Mouse (Mus musculus): Measurements from ENCODE around the gene Fbxl15. TPM values are rescaled to one million over a fixed set of nuclear protein-coding genes. Genes with fewer than 3 reads are reported as not detected.

The Fbxl15 gene
- polyA plus RNA-seq, 1 experiment from 2014 or later: 11.8 TPM

DNA sequence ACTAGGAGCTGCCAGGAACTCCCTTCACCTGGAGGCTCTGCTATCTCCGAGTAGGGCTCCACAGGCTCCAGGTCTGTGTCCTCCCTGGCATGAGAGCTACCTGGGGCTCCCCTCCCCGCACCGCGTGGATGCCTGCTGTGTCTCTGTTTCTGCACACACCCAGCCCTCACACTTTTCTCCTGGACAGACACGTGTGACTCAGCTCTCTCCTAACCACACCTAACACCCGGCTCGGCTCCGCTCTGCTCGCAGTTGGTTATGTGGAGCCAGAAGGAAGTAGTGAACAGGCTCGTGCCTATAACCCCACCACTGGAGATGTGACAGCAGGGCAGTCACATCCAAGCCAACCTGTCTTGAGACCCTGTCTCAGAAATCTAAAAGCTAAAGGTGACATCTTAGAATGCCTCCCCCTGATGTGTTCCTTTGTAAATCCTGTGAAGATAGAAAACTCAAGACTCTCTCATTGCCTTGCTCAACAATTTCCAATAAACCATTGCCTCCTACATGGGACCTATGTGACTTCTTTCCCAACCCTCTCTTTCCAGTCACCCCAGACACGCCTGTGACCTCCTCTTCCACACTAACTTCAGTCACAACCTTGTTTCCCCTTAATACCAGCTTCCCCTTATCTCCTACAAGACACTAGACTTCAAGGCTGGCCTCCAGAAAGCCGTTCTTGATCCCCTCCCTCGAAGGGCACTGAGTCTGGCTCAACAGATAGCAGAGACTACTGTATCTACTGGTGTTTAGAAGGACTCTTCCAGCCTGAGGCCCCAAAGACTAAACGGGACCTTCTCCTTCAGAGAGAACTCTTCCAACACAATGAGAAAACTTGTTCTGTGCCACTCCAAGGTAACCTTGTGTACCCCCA, 12.9 kb upstream of the Fbxl15 start:
- Histone ChIP-seq H3K4me3 (ENCODE audit: control insufficient read depth in 1 of 2, insufficient read depth in 1 of 2, low read depth in 1 of 2, low read length in 2 of 2) (no peak overlapping the region), H3K4me1 (ENCODE audit: control insufficient read depth in 2 of 2, insufficient read depth in 2 of 2, low read length in 2 of 2) (peaks cover 15 to 34% of the 10 kb centered on the region in 2 experiments), H3K9me3 (ENCODE audit: control insufficient read depth, low read length) (no peaks in the 10 kb centered on the region), H3K27me3 (ENCODE audit: control insufficient read depth, insufficient read depth, low read length) (peaks cover 66% of the 10 kb centered on the region), H3K9ac (ENCODE audit: low read length) (no peak overlapping the region), H3K27ac (replicated peaks in 1 of 2; ENCODE audit: control insufficient read depth in 1 of 2, insufficient read depth in 1 of 2, low read depth in 2 of 2, low read length in 2 of 2) (0 out of 4 replicates have a peak overlapping the region, but pooled peaks of 1 of the 2 experiments have one; percentile 8), H3K36me3 (ENCODE audit: control insufficient read depth, insufficient read depth, low read length) (peaks cover 24% of the 10 kb centered on the region), H3K4me2 (ENCODE audit: low read length) (no peak overlapping the region)
- no peak for ATAC-seq (ENCODE audit: insufficient number of reproducible peaks, insufficient read depth, low FRiP score, low read depth)
- WGBS: 25% methylated on average over 14 of the region's 14 CpGs

DNA sequence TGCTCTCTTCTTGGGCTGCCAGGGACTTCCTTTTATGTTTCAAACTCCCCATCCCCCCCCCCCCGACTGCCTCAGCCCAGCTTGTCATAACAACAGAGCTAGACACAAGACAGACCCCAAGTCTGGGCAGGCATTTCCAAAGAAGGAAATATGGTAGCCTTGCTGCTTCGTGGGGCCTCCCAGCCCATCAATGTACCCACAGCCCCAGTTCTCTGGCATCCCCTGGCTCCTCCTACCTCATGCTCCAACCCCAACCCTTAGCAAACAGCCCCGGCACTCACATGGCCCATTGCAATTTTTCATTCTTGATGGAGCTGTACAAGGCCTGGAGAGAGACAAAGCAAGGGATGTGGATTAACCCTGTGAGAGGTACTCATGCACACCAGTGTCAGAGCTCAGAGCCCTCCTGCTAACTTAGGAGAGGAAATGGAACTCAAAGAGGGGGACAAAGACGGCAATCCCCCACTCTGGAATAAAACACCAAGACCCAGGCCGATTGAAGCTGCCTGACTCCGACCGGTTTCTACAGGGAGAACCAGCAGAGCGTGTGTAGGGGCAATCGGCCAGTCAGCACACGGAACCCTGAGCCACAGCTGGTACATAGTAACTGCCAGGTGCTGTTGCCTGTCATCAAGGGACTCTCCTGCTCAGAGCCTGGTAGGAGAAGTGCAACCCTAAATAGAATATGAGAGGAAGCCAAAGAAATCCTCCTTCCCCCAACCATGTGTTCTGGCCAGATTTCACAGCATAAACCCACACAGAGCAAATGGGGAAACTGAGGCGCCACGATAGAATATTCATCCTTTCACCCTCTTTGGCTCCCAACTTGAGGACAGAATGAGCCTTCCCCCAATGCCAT, 12.0 kb upstream of the Fbxl15 start:
- H3K27ac ChIP-seq (replicated peaks in 1 of 2; ENCODE audit: control insufficient read depth in 1 of 2, insufficient read depth in 1 of 2, low read depth in 2 of 2, low read length in 2 of 2): peak overlapping the region in 1 of 2 experiments; percentile 36; a peak in 1 of 4 replicates
- no peak for ATAC-seq (ENCODE audit: insufficient number of reproducible peaks, insufficient read depth, low FRiP score, low read depth)
- H3K9me3 ChIP-seq (ENCODE audit: control insufficient read depth, low read length): no peaks in the 10 kb centered on the region
- H3K27me3 ChIP-seq (ENCODE audit: control insufficient read depth, insufficient read depth, low read length): peaks cover 75% of the 10 kb centered on the region
- peak overlapping the region; percentile 81 for H3K4me2 ChIP-seq (ENCODE audit: low read length)
- peak overlapping the region in 1 of 2 experiments; percentile 52; a peak in 1 of 4 replicates for H3K4me3 ChIP-seq (ENCODE audit: control insufficient read depth in 1 of 2, insufficient read depth in 1 of 2, low read depth in 1 of 2, low read length in 2 of 2)
- peaks cover 15 to 34% of the 10 kb centered on the region in 2 experiments for H3K4me1 ChIP-seq (ENCODE audit: control insufficient read depth in 2 of 2, insufficient read depth in 2 of 2, low read length in 2 of 2)
- WGBS: 42% methylated on average over 12 of the region's 12 CpGs
- no peak overlapping the region for H3K9ac ChIP-seq (ENCODE audit: low read length)
- peaks cover 16% of the 10 kb centered on the region for H3K36me3 ChIP-seq (ENCODE audit: control insufficient read depth, insufficient read depth, low read length)

DNA sequence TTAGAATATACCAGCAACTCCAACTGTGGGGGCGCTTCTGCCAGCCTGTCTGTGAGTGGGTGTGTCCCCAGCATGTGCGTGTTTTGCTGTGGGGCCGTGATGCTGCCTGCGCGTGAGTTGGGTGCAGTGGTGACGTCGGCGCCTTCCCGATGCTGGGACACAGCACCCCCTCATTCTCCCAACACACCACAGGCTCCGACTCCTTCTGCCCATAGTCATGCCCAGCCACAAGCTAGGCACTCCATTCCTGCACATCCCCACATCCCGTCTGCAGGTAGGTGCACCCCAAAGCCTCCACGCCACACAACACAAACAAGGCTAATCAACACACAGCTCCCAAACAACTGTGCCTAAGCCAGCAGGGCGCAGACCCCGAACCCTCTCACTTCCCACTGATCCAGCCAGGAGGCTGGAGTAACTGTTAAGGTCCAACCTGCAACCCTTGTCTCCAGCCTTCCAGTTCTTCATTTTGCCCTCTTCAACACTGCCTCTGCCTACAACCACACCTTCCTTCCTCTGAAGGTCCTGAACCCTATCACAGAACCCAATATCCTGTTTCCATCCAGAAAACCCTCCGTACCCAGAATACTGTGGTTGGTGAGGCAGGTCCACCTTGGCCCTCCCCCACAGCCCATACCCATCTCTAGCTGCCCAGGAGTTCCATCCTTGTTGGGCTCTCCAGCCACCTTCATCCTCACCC, 11.0 kb upstream of the Fbxl15 start:
- no peak overlapping the region for H3K27ac ChIP-seq (replicated peaks in 1 of 2; ENCODE audit: control insufficient read depth in 1 of 2, insufficient read depth in 1 of 2, low read depth in 2 of 2, low read length in 2 of 2)
- peaks cover 15 to 34% of the 10 kb centered on the region in 2 experiments for H3K4me1 ChIP-seq (ENCODE audit: control insufficient read depth in 2 of 2, insufficient read depth in 2 of 2, low read length in 2 of 2)
- H3K36me3 ChIP-seq (ENCODE audit: control insufficient read depth, insufficient read depth, low read length): peaks cover 5% of the 10 kb centered on the region; the same call in 1 of the 2 replicates
- H3K4me2 ChIP-seq (ENCODE audit: low read length): peak overlapping the region; percentile 81
- peak overlapping the region; percentile 43 to 52 for H3K4me3 ChIP-seq (ENCODE audit: control insufficient read depth in 1 of 2, insufficient read depth in 1 of 2, low read depth in 1 of 2, low read length in 2 of 2)
- no peak for ATAC-seq (ENCODE audit: insufficient number of reproducible peaks, insufficient read depth, low FRiP score, low read depth)
- peak overlapping the region; percentile 68 for H3K9ac ChIP-seq (ENCODE audit: low read length)
- WGBS: 29% methylated on average over 15 of the region's 15 CpGs
- H3K27me3 ChIP-seq (ENCODE audit: control insufficient read depth, insufficient read depth, low read length): peaks cover 85% of the 10 kb centered on the region
- H3K9me3 ChIP-seq (ENCODE audit: control insufficient read depth, low read length): no peaks in the 10 kb centered on the region

DNA sequence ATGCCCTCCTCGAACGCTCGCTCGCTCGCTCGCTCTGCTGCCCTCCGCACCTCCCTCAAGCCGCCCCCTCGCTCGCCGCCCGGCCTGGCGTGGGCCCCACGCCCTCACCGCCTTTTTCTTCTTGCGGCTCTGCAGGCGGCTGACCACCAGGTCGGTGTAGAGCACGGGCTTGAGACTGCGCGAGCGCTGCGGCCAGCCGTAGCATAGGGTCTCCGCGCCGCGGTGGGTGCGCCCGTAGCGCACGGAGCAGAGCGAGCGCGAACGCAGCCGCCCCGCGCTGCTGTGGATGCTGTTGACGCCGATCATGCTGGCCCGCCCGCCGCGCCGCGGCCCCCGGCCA, 10.5 kb upstream of the Fbxl15 start:
- Histone ChIP-seq H3K4me2 (ENCODE audit: low read length) (peak overlapping the region; percentile 81), H3K36me3 (ENCODE audit: control insufficient read depth, insufficient read depth, low read length) (0 out of 2 replicates have a peak, but pooled peaks cover under 1% of the 10 kb centered on the region), H3K9ac (ENCODE audit: low read length) (peak overlapping the region; percentile 68), H3K4me1 (ENCODE audit: control insufficient read depth in 2 of 2, insufficient read depth in 2 of 2, low read length in 2 of 2) (peaks cover 15 to 34% of the 10 kb centered on the region in 2 experiments), H3K4me3 (ENCODE audit: control insufficient read depth in 1 of 2, insufficient read depth in 1 of 2, low read depth in 1 of 2, low read length in 2 of 2) (peak overlapping the region; percentile 43 to 52), H3K9me3 (ENCODE audit: control insufficient read depth, low read length) (no peaks in the 10 kb centered on the region), H3K27me3 (ENCODE audit: control insufficient read depth, insufficient read depth, low read length) (peaks cover 90% of the 10 kb centered on the region), H3K27ac (replicated peaks in 1 of 2; ENCODE audit: control insufficient read depth in 1 of 2, insufficient read depth in 1 of 2, low read depth in 2 of 2, low read length in 2 of 2) (no peak overlapping the region)
- 1% methylated on average over 48 of the region's 48 CpGs for WGBS
- ATAC-seq (ENCODE audit: insufficient number of reproducible peaks, insufficient read depth, low FRiP score, low read depth): no peak

DNA sequence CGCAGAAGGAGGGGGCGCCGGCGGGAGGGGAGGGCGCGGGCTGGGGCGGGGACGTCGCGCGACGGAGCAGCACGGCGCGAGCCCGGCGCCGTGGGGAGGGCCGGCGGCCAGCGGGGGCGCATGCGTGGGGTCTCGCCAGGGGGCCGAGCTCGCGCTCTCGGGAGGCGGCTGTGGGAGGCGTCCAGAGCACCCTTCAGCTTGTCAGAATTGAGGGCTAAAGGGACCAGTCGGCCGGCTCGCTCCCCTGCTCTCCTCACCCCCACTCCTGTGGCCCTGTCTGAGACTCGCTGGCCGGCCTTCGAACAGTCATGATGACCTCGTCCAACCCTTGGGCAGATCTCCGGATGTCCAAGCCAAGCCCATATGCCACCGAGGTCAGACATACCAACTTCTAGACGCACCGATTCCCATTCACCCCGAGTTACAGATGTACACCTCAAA, 9.9 kb upstream of the Fbxl15 start:
- H3K36me3 ChIP-seq (ENCODE audit: control insufficient read depth, insufficient read depth, low read length): no peaks in the 10 kb centered on the region
- H3K4me2 ChIP-seq (ENCODE audit: low read length): peak overlapping the region; percentile 81
- H3K9ac ChIP-seq (ENCODE audit: low read length): peak overlapping the region; percentile 68
- WGBS: 2% methylated on average over 29 of the region's 42 CpGs
- H3K27me3 ChIP-seq (ENCODE audit: control insufficient read depth, insufficient read depth, low read length): peaks cover 93% of the 10 kb centered on the region
- peaks cover 15 to 34% of the 10 kb centered on the region in 2 experiments for H3K4me1 ChIP-seq (ENCODE audit: control insufficient read depth in 2 of 2, insufficient read depth in 2 of 2, low read length in 2 of 2)
- H3K9me3 ChIP-seq (ENCODE audit: control insufficient read depth, low read length): no peaks in the 10 kb centered on the region
- no peak for ATAC-seq (ENCODE audit: insufficient number of reproducible peaks, insufficient read depth, low FRiP score, low read depth)
- H3K27ac ChIP-seq (replicated peaks in 1 of 2; ENCODE audit: control insufficient read depth in 1 of 2, insufficient read depth in 1 of 2, low read depth in 2 of 2, low read length in 2 of 2): no peak overlapping the region
- H3K4me3 ChIP-seq (ENCODE audit: control insufficient read depth in 1 of 2, insufficient read depth in 1 of 2, low read depth in 1 of 2, low read length in 2 of 2): peak overlapping the region; percentile 43 to 52

DNA sequence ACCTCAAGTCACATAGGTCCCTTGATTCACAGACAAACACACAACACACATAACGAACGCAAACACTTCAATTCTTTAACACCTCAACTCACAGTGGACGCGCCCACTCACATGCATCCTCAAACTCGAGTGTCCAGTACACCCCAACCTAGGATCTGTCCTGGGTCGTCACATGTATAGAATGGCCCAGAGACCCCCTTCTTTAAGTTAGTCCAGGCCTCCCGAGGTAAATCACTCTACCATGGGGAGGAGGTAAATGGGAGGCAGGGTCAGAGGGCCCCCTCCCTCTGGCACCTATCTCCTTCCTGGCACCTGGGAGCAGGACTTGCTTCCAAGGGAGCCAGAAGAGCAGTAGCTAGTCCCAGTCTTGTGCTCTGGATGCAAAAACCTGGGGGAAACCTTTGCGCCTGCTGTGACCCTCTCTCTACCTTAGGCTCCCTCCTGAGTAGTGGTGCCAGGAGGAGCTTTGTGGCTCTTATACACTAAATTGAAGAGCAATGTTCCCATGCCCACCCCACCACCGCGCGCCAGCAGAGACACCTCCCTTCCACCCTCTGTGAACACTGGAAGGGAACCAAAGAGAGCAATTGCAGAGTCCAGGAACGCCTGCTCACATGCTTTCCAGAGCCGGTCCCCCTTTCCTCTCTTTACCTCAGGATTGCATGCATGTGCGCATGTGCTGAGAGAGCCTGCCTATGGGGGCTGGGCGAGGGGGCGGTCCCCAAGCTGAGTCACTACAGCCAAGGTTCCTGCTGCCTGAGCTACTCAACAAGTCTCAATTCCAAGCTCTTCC, 9.2 kb upstream of the Fbxl15 start:
- H3K27ac ChIP-seq (replicated peaks in 1 of 2; ENCODE audit: control insufficient read depth in 1 of 2, insufficient read depth in 1 of 2, low read depth in 2 of 2, low read length in 2 of 2): no peak overlapping the region
- H3K9me3 ChIP-seq (ENCODE audit: control insufficient read depth, low read length): no peaks in the 10 kb centered on the region
- H3K36me3 ChIP-seq (ENCODE audit: control insufficient read depth, insufficient read depth, low read length): no peaks in the 10 kb centered on the region
- ATAC-seq (ENCODE audit: insufficient number of reproducible peaks, insufficient read depth, low FRiP score, low read depth): no peak
- peak overlapping the region in 1 of 2 experiments; percentile 52; a peak in 1 of 4 replicates for H3K4me3 ChIP-seq (ENCODE audit: control insufficient read depth in 1 of 2, insufficient read depth in 1 of 2, low read depth in 1 of 2, low read length in 2 of 2)
- H3K27me3 ChIP-seq (ENCODE audit: control insufficient read depth, insufficient read depth, low read length): peaks cover 94% of the 10 kb centered on the region
- 12% methylated on average over 16 of the region's 16 CpGs for WGBS
- H3K4me2 ChIP-seq (ENCODE audit: low read length): peak overlapping the region; percentile 81
- no peak overlapping the region for H3K9ac ChIP-seq (ENCODE audit: low read length)
- H3K4me1 ChIP-seq (ENCODE audit: control insufficient read depth in 2 of 2, insufficient read depth in 2 of 2, low read length in 2 of 2): peaks cover 15 to 34% of the 10 kb centered on the region in 2 experiments
